Mouse (Mus musculus): ENCODE results near the gene Hadhb. TPM values are rescaled to one million over a fixed set of nuclear protein-coding genes. Genes with fewer than 3 reads are reported as not detected.
"Not testable (repeated sequence)": the region's sequence is repeated elsewhere in the genome, so short reads cannot be mapped to it uniquely, and the experiment has no call there.

The Hadhb gene
- total and polyA plus RNA-seq, 2 experiments from 2014 or later = 46.2 to 59.3 TPM

- Histone ChIP-seq H3K36me3 (ENCODE audit: insufficient read depth) (no peaks in the 10 kb centered on the region), H3K27me3 (ENCODE audit: insufficient read depth, low read length) (no peaks in the 10 kb centered on the region), H3K27ac (ENCODE audit: low read depth, low read length) (no peak overlapping the region), H3K4me3 (ENCODE audit: low read depth, low read length) (no peak overlapping the region), H3K4me2 (ENCODE audit: low read depth) (no peak overlapping the region), H3K9ac (no peak overlapping the region), H3K9me3 (ENCODE audit: low read length) (no peaks in the 10 kb centered on the region), H3K4me1 (ENCODE audit: insufficient read depth) (no peaks in the 10 kb centered on the region)
- 89% methylated on average over 7 of the region's 7 CpGs for WGBS
- DNase-seq (no peak), ATAC-seq (no peak)
- TF ChIP-seq CTCF (IDR thresholded peaks at IDR 0.05; ENCODE audit: low read depth) = no peak
Measured at GRCm38 (mm10) chr5:30202221-30202620, 47.2 kb downstream of the Hadhb start.

GRCm38 (mm10) chr5:30203216-30203885 lies 48.3 kb downstream of the Hadhb start:
- Histone ChIP-seq H3K4me1 (ENCODE audit: insufficient read depth) (no peaks in the 10 kb centered on the region), H3K36me3 (ENCODE audit: insufficient read depth) (no peaks in the 10 kb centered on the region), H3K27ac (ENCODE audit: low read depth, low read length) (no peak overlapping the region), H3K9ac (no peak overlapping the region), H3K4me3 (ENCODE audit: low read depth, low read length) (no peak overlapping the region), H3K27me3 (ENCODE audit: insufficient read depth, low read length) (no peaks in the 10 kb centered on the region), H3K9me3 (ENCODE audit: low read length) (no peaks in the 10 kb centered on the region), H3K4me2 (ENCODE audit: low read depth) (no peak overlapping the region)
- DNase-seq (no peak), ATAC-seq (no peak)
- 86% methylated on average over 10 of the region's 10 CpGs for WGBS
- TF ChIP-seq CTCF (IDR thresholded peaks at IDR 0.05; ENCODE audit: low read depth) = no peak

DNA sequence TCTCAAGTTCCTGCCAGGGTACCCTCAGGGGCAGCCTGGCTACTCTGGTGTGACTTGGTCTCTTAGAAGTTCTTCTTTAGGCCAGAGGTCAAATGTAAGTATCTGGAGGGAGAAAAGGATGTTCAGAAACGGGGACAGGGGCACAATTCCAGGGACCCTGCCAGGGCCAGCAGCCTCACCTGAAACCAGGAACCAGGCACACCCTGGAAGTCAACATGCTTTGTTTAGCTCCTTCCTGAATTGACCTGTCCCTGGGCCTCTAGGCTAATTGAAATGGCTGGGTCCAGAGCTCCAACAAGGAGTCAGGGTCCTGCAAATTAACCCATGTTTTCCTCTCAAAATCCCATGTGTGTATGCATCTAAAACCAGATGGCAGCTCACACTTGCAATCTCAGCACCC lies 49.4 kb downstream of the Hadhb start:
- no peak for ATAC-seq
- Histone ChIP-seq H3K36me3 (ENCODE audit: insufficient read depth) (no peaks in the 10 kb centered on the region), H3K27me3 (ENCODE audit: insufficient read depth, low read length) (no peaks in the 10 kb centered on the region), H3K9ac (no peak overlapping the region), H3K4me3 (ENCODE audit: low read depth, low read length) (no peak overlapping the region), H3K27ac (ENCODE audit: low read depth, low read length) (no peak overlapping the region), H3K4me1 (ENCODE audit: insufficient read depth) (no peaks in the 10 kb centered on the region), H3K4me2 (ENCODE audit: low read depth) (no peak overlapping the region), H3K9me3 (ENCODE audit: low read length) (no peaks in the 10 kb centered on the region)
- DNase-seq = no peak
- WGBS = 55% methylated on average over 1 of the region's 1 CpGs
- no peak for TF ChIP-seq CTCF (IDR thresholded peaks at IDR 0.05; ENCODE audit: low read depth)

DNA sequence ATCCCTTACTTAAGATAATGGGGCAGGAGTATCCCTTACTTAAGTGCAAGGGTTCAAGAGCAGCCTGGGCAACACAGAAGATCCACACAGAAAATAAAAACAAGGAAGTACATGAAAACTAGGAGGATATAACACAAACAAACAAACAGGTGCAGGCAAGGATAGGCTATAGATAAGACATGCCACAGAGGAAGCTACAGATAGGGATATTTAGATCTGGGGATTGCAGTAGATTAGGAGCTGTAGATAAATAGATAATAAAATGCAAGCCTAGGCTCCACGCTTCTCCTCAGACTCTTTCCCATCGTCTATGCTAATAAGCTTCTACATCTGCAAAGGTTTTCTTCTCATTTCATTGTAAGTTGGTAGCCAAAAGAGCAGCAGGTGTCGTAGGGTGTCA lies 50.0 kb downstream of the Hadhb start:
- Histone ChIP-seq H3K27me3 (ENCODE audit: insufficient read depth, low read length) (no peaks in the 10 kb centered on the region), H3K4me2 (ENCODE audit: low read depth) (no peak overlapping the region), H3K4me1 (ENCODE audit: insufficient read depth) (no peaks in the 10 kb centered on the region), H3K36me3 (ENCODE audit: insufficient read depth) (no peaks in the 10 kb centered on the region), H3K4me3 (ENCODE audit: low read depth, low read length) (no peak overlapping the region), H3K9ac (no peak overlapping the region), H3K9me3 (ENCODE audit: low read length) (no peaks in the 10 kb centered on the region), H3K27ac (ENCODE audit: low read depth, low read length) (no peak overlapping the region)
- 77% methylated on average over 3 of the region's 3 CpGs for WGBS
- no peak for ATAC-seq
- no peak for DNase-seq
- TF ChIP-seq CTCF (IDR thresholded peaks at IDR 0.05; ENCODE audit: low read depth) = no peak

- TF ChIP-seq CTCF (IDR thresholded peaks at IDR 0.05; ENCODE audit: low read depth) = no peak
- H3K9me3 ChIP-seq (ENCODE audit: low read length) = no peaks in the 10 kb centered on the region
- DNase-seq (no peak), ATAC-seq (no peak)
- no peaks in the 10 kb centered on the region for H3K4me1 ChIP-seq (ENCODE audit: insufficient read depth)
- H3K4me3 ChIP-seq (ENCODE audit: low read depth, low read length) = no peak within 1 kb of the TSS
- H3K27me3 ChIP-seq (ENCODE audit: insufficient read depth, low read length) = no peaks in the 10 kb centered on the region
- WGBS = 45% methylated on average over 5 of the region's 5 CpGs
- no peaks in the 10 kb centered on the region for H3K36me3 ChIP-seq (ENCODE audit: insufficient read depth)
- no peak within 1 kb of the TSS for H3K4me2 ChIP-seq (ENCODE audit: low read depth)
- H3K27ac ChIP-seq (ENCODE audit: low read depth, low read length) = no peak within 1 kb of the TSS
- no peak within 1 kb of the TSS for H3K9ac ChIP-seq
Measured at GRCm38 (mm10) chr5:30205493-30205892, 50.4 kb downstream of the Hadhb start, which contains the start of gene Adgrf3. Gene Adgrf3, minus strand, starts transcription at chr5:30205722.

- TF ChIP-seq CTCF (IDR thresholded peaks at IDR 0.05; ENCODE audit: low read depth) = peak; percentile 46
Measured at GRCm38 (mm10) chr5:30207276-30207675, 52.2 kb downstream of the Hadhb start.

GRCm38 (mm10) chr5:30210758-30211157 lies 55.7 kb downstream of the Hadhb start:
- H3K9ac ChIP-seq; H3K4me1 ChIP-seq (ENCODE audit: insufficient read depth); H3K36me3 ChIP-seq (ENCODE audit: insufficient read depth); H3K4me2 ChIP-seq (ENCODE audit: low read depth); H3K27me3 ChIP-seq (ENCODE audit: insufficient read depth, low read length); H3K27ac ChIP-seq (ENCODE audit: low read depth, low read length); H3K9me3 ChIP-seq (ENCODE audit: low read length); H3K4me3 ChIP-seq (ENCODE audit: low read depth, low read length); ATAC-seq; DNase-seq: not testable (repeated sequence)
- 88% methylated on average over 5 of the region's 5 CpGs for whole genome bisulfite sequencing

More at GRCm38 (mm10) chr5:30207276-30207675, 52.2 kb downstream of the Hadhb start:
- Histone ChIP-seq H3K27me3 (ENCODE audit: insufficient read depth, low read length) (no peaks in the 10 kb centered on the region), H3K27ac (ENCODE audit: low read depth, low read length) (no peak overlapping the region), H3K9me3 (ENCODE audit: low read length) (no peaks in the 10 kb centered on the region), H3K9ac (no peak overlapping the region), H3K4me2 (ENCODE audit: low read depth) (no peak overlapping the region), H3K4me3 (ENCODE audit: low read depth, low read length) (no peak overlapping the region), H3K4me1 (ENCODE audit: insufficient read depth) (no peaks in the 10 kb centered on the region), H3K36me3 (ENCODE audit: insufficient read depth) (no peaks in the 10 kb centered on the region)
- ATAC-seq (no peak), DNase-seq (no peak)
- 66% methylated on average over 6 of the region's 6 CpGs for WGBS
